Mouse (Mus musculus) MEL (cell line): Measurements from ENCODE around the gene Sdha.

ENCODE experiments used
- CTCF ChIP-seq, 3 experiments: IDR thresholded peaks in 2 of 3; conservative IDR thresholded peaks in 1 of 3; 2 replicates each; pipeline ENCODE4 v1.5.1; 2011 to 2012; ENCODE audit warnings: low read length in 3 of 3, low read depth in 2 of 3, mild to moderate bottlenecking in 2 of 3, improper control_type of control experiment in 1 of 3, inconsistent platforms in 1 of 3, mixed read lengths in 1 of 3, moderate library complexity in 1 of 3; ENCODE audit not compliant: control insufficient read depth in 1 of 3, insufficient read depth in 1 of 3, poor library complexity in 1 of 3, severe bottlenecking in 1 of 3
- E2F4 ChIP-seq: IDR thresholded peaks from 2 replicates; pipeline ENCODE4 v1.6.1; 2011; ENCODE audit warnings: low read depth, low read length, improper control_type of control experiment, borderline replicate concordance
- ELF1 ChIP-seq: IDR thresholded peaks from 2 replicates; pipeline ENCODE4 v1.6.1; 2014; ENCODE audit warnings: low read depth, mild to moderate bottlenecking, inconsistent platforms, low read length, improper control_type of control experiment, moderate library complexity
- HCFC1 ChIP-seq: IDR thresholded peaks from 2 replicates; pipeline ENCODE4 v1.6.1; 2012; ENCODE audit warnings: low read depth, mild to moderate bottlenecking, inconsistent platforms, low read length, improper control_type of control experiment, moderate library complexity
- MAFK ChIP-seq: IDR thresholded peaks from 2 replicates; pipeline ENCODE4 v1.6.1; 2011; ENCODE audit warnings: low read depth, mild to moderate bottlenecking, low read length, improper control_type of control experiment, borderline replicate concordance
- SIN3A ChIP-seq: IDR thresholded peaks from 2 replicates; pipeline ENCODE4 v1.6.1; 2012; ENCODE audit warnings: low read length, improper control_type of control experiment, inconsistent platforms

GRCm38 (mm10) chr13:74302050-74303037, 47.7 kb downstream of the Sdha start:
- TF ChIP-seq ELF1 = no peak
- no peak for TF ChIP-seq SIN3A
- no peak for TF ChIP-seq HCFC1
- no peak for TF ChIP-seq MAFK
- no peak for TF ChIP-seq E2F4
- TF ChIP-seq CTCF (IDR thresholded peaks at IDR 0.05 in 2 of 3, conservative IDR thresholded peaks at IDR 0.05 in 1 of 3; ENCODE audit: control insufficient read depth in 1 of 3, insufficient read depth in 1 of 3, low read depth in 2 of 3, low read length in 3 of 3, poor library complexity in 1 of 3, severe bottlenecking in 1 of 3) = peak; percentile 41 to 48 (median 48); a peak in 5 of 6 replicates
